Mouse (Mus musculus) liver (tissue): ENCODE results near the gene Dvl1.

Source experiments
- DNase-seq: peaks from one replicate; pipeline ENCODE4 v3.0.0-alpha.2; 2020; ENCODE audit warnings: mixed read lengths

The Dvl1 gene

GRCm38 (mm10) chr4:155846871-155847578 is at the start of gene Dvl1:
Gene Dvl1, plus strand, starts transcription at chr4:155847402.
- DNase-seq, result peak; percentile 97

GRCm38 (mm10) chr4:155802075-155802474 is 45.1 kb upstream of the Dvl1 start:
- DNase-seq, result no peak

GRCm38 (mm10) chr4:155802741-155803339 is 44.4 kb upstream of the Dvl1 start, which contains the start of gene Mrpl20:
Gene Mrpl20, plus strand, starts transcription at chr4:155802878.
- DNase-seq, result peak; percentile 48

DNA sequence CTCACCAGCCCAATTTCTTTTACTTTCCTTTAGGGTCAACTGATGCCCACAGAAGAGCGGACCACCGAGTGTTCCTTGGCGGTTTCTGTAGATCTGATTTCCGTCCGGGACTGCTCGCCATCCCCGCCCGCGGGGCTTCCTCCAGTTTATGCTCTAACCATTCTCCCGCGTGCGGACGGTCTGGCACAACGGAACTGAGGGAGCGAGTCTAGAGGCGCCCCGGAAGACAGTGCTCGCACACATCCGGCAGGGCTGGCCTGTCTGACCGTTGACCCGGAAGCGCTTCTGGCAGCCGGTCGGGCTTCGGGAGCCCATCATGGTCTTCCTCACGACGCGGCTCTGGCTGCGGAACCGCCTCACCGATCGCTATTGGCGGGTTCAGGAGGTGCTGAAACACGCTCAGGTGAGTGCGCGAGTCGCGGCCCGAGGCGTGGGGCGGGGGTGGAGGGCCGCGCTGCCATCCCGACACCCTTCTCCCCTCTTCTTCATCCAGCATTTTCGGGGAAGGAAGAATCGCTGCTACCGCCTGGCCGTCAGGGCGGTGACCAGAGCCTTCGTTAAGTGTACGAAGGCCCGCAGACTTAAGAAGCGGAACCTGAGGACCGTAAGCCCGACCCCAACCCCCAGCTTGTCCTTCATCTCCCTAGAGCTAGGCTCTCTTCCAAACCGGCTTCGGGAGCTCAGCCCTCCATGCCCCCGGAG is 43.7 kb upstream of the Dvl1 start:
- DNase-seq, result peak; percentile 95

- DNase-seq, result no peak
Observed at GRCm38 (mm10) chr4:155807841-155808240, 39.4 kb upstream of the Dvl1 start.

GRCm38 (mm10) chr4:155811929-155812664 is 35.1 kb upstream of the Dvl1 start, which contains the start of gene Ccnl2:
Gene Ccnl2, plus strand, starts transcription at chr4:155812489.
- DNase-seq, result peak; percentile 99

DNA sequence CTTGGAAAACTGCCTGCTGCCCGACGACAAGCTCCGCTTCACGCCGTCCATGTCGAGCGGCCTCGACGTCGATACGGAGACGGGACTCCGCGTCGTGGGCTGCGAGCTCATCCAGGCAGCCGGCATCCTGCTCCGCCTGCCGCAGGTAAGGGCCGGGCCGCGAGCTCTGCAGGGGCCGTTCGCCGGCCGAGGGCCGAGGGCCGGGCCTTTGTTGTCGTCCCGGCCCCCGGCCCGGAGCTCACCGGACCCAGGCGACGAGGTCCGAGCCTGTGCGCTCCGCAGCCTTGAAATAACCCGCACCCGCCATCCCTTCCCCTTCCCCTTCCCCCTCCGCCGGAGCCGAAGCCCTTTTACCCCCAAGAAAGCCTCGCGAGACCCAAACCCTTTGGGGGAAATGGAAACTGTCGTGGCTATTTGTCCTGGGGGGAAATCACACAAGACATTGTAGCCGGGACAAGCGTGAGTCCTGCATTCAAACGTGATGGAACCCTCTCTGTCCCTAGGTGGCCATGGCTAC is 34.5 kb upstream of the Dvl1 start:
- DNase-seq, result peak; percentile 28

- DNase-seq, result no peak
Observed at GRCm38 (mm10) chr4:155817533-155817932, 29.7 kb upstream of the Dvl1 start.

- peak; percentile 25 for DNase-seq
Observed at GRCm38 (mm10) chr4:155821025-155821424, 26.2 kb upstream of the Dvl1 start.

- no peak for DNase-seq
Observed at GRCm38 (mm10) chr4:155823443-155823842, 23.8 kb upstream of the Dvl1 start.

DNA sequence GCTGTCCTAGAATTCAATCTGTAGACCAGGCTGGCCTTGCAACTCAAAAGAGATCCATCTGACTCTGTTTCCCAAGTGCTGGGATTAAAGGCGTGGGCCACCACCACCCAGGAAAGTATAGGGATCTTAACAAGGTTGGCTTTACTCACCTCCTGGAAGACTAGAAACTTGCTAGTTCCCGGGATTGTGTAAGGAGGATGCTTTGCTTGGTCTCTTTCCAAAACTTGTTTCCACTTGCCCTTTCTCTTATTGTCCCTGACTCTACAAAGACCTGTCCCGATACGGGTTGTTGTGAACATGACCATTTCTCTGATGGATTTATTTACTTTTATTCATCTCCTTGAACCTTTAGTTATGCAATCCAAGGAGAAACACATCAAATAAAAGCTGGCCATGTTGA is 17.3 kb upstream of the Dvl1 start:
- no peak for DNase-seq

GRCm38 (mm10) chr4:155830596-155830995 is 16.6 kb upstream of the Dvl1 start:
- DNase-seq, result no peak

DNA sequence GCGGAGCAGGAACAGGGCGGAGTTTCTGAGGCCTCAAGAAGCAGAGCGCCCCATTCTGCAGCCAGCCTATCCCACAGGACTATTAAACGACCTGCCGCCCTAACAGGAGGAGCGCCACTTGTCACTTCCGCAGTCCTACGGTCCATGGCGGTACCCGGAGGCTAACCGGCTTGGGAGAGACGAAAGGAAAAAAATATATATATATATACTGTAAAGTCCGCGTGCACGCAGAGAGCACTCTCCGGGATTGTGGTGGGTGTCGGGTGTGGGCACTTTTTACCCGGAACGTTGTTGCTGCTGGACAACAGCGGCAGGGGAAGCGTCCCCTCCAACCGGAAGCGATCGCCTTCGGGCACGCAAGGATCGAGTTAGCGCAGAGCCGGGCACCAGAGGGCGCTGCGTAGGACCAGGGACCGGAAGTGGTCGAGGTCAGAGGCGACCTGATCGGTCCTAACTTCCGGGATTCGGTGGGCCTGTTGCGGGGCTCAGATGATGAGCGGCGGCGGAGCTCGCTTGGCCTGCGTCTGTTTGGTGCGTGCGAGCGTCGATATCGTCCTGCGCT is 15.9 kb upstream of the Dvl1 start, which contains the start of gene Aurkaip1:
Gene Aurkaip1, plus strand, starts transcription at position 68 of the 562 bp plus-strand sequence.
- DNase-seq, result peak; percentile 97

- DNase-seq, result peak; percentile 44
Observed at GRCm38 (mm10) chr4:155831831-155832230, 15.4 kb upstream of the Dvl1 start.

DNA sequence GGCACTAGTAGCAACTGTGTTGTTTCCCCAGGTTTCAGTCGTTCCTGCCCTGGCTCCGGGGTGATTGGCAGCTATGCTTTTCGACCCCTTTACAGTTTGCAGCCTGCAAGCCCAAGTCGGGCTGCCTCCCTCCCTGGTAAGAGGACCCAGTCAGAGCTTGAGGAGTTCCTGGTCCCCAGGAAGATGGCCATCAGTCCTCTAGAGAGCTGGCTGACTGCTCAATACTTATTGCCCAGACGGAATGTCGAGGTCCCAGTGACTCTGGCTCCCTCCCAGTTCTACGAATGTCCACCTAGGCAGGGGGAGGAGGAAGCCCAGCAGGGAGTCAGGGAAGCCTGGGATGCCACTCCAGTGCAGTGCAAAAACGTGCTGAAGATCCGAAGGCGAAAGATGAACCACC is 14.9 kb upstream of the Dvl1 start:
- no peak for DNase-seq

GRCm38 (mm10) chr4:155833234-155833633 is 14.0 kb upstream of the Dvl1 start:
- DNase-seq, result no peak

DNA sequence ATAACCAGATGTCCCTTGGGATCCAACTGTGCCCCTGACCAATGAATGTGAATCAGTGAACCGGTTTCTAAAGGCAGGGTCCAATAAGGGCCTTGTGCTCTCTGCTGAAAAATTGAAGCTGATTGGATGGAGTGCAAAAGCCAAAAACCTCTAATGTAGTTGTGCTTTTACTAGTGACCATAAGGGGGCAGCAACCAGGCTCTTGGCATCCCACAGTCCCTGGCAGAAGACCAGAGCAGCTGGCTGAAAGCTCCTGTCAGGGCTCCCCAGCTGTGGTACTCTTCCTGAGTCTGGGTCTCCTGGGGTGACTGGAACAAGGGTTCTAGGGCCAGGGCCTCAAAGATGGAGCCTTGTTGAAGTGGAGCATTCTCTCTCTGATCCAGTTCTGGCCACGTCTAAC is 13.4 kb upstream of the Dvl1 start:
- peak; percentile 73 for DNase-seq

DNA sequence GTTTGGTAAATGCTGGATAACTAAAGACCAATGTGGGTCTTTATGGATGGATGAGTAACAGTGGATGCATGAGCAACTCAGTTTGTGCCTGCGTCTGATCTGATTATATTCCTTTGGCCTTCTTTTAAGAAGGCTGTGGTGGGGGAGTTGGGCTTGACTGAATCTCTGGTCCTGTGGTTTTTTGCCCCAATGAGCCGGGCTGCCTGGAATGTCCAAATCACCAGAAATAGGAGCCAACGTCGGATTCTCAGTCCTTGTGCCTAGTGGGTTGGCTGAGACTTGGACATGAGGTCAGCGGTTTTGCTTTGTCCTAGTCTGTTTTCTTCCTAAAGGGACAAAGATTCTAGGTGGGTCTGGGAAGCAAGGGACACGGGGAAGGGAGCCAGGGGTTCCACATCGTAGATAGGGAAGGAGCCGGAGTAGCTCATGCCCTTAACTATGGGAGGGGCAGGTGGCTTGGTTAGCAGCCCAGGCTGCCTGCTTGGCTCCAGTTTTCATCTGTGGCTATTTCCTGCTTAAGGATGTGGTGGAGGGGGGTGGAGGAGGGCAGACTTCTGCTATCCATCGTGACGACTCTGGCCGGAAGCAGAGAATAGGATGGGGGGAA is 9.7 kb upstream of the Dvl1 start:
- DNase-seq, result no peak

GRCm38 (mm10) chr4:155838187-155839153 is 8.7 kb upstream of the Dvl1 start:
- no peak for DNase-seq

DNA sequence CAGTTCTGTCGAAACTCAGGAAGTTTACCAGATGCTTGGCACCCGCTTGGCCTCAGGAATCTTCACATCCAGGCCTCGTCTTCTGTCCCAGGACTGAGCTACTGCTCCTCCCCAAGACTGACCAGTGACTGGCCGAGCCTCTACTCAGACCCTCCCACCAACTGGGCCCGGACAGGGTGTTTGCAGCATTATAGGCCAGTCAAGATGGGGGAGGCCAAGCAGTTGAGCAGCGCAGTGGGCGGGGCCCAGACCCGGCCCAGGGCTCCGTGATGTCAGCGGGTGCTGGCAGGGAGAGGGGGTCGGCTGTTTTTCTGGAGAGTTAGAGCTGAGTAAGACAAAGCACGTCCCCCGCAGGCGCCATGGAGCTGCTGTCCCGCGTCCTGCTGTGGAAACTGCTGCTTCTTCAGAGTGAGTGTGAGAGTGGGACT is 7.7 kb upstream of the Dvl1 start, which contains the start of gene Mxra8:
Gene Mxra8, plus strand, starts transcription at position 198 of the 428 bp plus-strand sequence.
- DNase-seq, result peak; percentile 70
